Mouse (Mus musculus) layer of hippocampus, adult 11-12 months (tissue): Measurements from ENCODE around the gene Srsx.
"Not testable (repeated sequence)": the region's sequence is repeated elsewhere in the genome, so short reads cannot be mapped to it uniquely, and the experiment has no call there.

Source experiments
- DNase-seq: peaks from one replicate; pipeline ENCODE4 v3.0.0; 2022; ENCODE audit warnings: low spot score

Gene Srsx

DNA sequence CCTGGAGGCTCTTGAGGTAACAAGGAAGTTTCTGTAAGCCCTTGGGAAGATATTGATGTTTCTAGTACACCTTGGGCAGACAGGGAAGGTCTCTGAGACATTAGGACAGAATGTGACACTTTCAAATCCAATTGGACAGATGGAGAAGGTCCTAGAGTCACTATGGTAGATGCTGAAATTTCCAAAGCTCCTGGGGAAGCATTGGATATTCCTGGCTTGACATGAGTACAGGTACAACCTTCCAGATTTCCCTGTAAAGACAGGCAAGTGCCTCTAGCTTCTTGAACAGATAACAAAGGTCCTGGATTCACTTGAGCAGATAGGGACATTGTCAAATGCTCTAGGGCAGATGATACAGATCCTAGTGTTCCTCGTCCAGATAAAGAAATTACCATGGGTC, at the start of gene Srsx:
TSS of gene Srsx (minus strand) at position 101 of the 400 bp plus-strand sequence.
- DNase-seq, result not testable (repeated sequence)

DNA sequence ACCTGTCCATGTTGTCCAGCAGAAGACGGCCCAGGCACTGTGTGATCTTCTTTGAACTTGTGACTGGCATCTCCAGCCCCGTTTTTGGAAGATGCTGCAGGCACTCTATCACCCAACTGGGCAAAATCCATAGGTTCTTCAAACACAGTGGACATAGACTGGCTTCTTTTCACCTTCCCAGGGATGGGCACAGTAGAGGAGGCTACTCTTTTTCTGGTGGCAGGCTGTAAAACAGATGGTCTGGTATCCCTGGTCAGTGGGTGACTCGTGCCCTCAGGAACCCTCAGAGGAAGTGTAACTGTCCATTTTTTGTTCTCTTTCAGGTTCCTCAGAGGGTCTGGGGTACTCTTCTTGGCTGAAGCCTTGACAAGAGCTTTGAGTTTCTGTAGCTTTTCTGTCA, 24.5 kb upstream of the Srsx start, which contains the start of gene Gm17577:
TSS of gene Gm17577 (minus strand) at position 101 of the 400 bp plus-strand sequence.
- not testable (repeated sequence) for DNase-seq
